Mouse (Mus musculus) intestine, embryonic 16.5 days (tissue): ENCODE measurements around the gene Ndrg2. TPM values are rescaled to one million over a fixed set of nuclear protein-coding genes. Genes with fewer than 3 reads are reported as not detected.
"Not testable (repeated sequence)": the region's sequence is repeated elsewhere in the genome, so short reads cannot be mapped to it uniquely, and the experiment has no call there.

ENCODE experiments used
- ATAC-seq: fragments of 200-750 bp; cut with Nextera tagmentation; 2 replicates; pipeline ENCODE4 v1.8.0; 2017; ENCODE audit warnings: moderate TSS enrichment, moderate library complexity
- H3K27ac ChIP-seq: fragments of 300-500 bp; sonication (generic); 2 replicates; pipeline ENCODE4 v1.5.1; 2014; ENCODE audit warnings: mild to moderate bottlenecking, low read length
- H3K27me3 ChIP-seq: fragments of 300-500 bp; sonication (generic); replicated peaks from 2 replicates; pipeline ENCODE4 v1.6.1; 2014; ENCODE audit warnings: low read length, control low read depth, mixed read lengths; ENCODE audit not compliant: control insufficient read depth, insufficient read depth
- H3K36me3 ChIP-seq: fragments of 300-500 bp; sonication (generic); 2 replicates; pipeline ENCODE4 v1.6.1; 2014; ENCODE audit warnings: low read length, control low read depth; ENCODE audit not compliant: control insufficient read depth, insufficient read depth
- H3K4me1 ChIP-seq: fragments of 300-500 bp; sonication (generic); 2 replicates; pipeline ENCODE4 v1.6.1; 2014; ENCODE audit warnings: low read length, control low read depth, mixed read lengths; ENCODE audit not compliant: control insufficient read depth, insufficient read depth
- H3K4me2 ChIP-seq: fragments of 300-500 bp; sonication (generic); 2 replicates; pipeline ENCODE4 v1.6.1; 2014; ENCODE audit warnings: low read depth, low read length, control low read depth
- H3K4me3 ChIP-seq: fragments of 300-500 bp; sonication (generic); 2 replicates; pipeline ENCODE4 v1.5.1; 2014; ENCODE audit warnings: mild to moderate bottlenecking, low read length
- H3K9ac ChIP-seq: fragments of 300-500 bp; sonication (generic); 2 replicates; pipeline ENCODE4 v1.6.1; 2014; ENCODE audit warnings: low read depth, low read length
- H3K9me3 ChIP-seq: fragments of 300-500 bp; sonication (generic); 2 replicates; pipeline ENCODE4 v1.6.1; 2016; ENCODE audit warnings: low read length, control low read depth; ENCODE audit not compliant: control insufficient read depth
- WGBS: fragments of 180-500 bp; shearing (Covaris S2); extraction: QIAGEN DNeasy Blood & Tissue Kit; methylation state at CpG from one replicate; pipeline ENCODE4 v1.1.7; 2014; 5-methylcytosine and 5-hydroxymethylcytosine counted together
- polyA plus RNA-seq: library from polyadenylated mRNA; unstranded; fragments of >200 nt; fragmentation: Nextera tagmentation; extraction: Ambion mirVana; gene quantifications from 2 replicates; pipeline ENCODE4 v1.2.1, GENCODE M21; 2015

Gene Ndrg2
- polyA plus RNA-seq, 1 experiment from 2014 or later, result 64.2 TPM

- Histone ChIP-seq H3K4me1 (peaks cover 8% of the 10 kb centered on the region; the same call in 1 of the 2 replicates), H3K36me3 (peaks cover 17% of the 10 kb centered on the region), H3K27me3 (no peaks in the 10 kb centered on the region), H3K9me3 (no peaks in the 10 kb centered on the region), H3K9ac (peak within 1 kb of the TSS; percentile 77), H3K4me3 (peak within 1 kb of the TSS; percentile 71), H3K4me2 (peak within 1 kb of the TSS; percentile 65), H3K27ac (peak within 1 kb of the TSS; percentile 80)
- under 1% methylated on average over 43 of the region's 43 CpGs for WGBS
- peak; percentile 99 for ATAC-seq
Measured at GRCm38 (mm10) chr14:51884598-51885331, 29.2 kb downstream of the Ndrg2 start, which contains the start of gene Mettl17. Gene Mettl17, plus strand, starts transcription at chr14:51884842.

GRCm38 (mm10) chr14:51884031-51884544 lies 29.9 kb downstream of the Ndrg2 start:
- Histone ChIP-seq H3K27ac (peak overlapping the region; percentile 62), H3K4me2 (peak overlapping the region; percentile 56), H3K9me3 (no peaks in the 10 kb centered on the region), H3K4me1 (peaks cover 8% of the 10 kb centered on the region; the same call in 1 of the 2 replicates), H3K36me3 (peaks cover 11% of the 10 kb centered on the region), H3K27me3 (no peaks in the 10 kb centered on the region), H3K9ac (peak overlapping the region; percentile 77), H3K4me3 (peak overlapping the region; percentile 71)
- 1% methylated on average over 14 of the region's 14 CpGs for WGBS
- peak; percentile 55 for ATAC-seq

- Histone ChIP-seq H3K27me3 (no peaks in the 10 kb centered on the region), H3K4me3 (peak overlapping the region; percentile 71), H3K4me2 (peak overlapping the region; percentile 56), H3K27ac (peak overlapping the region; percentile 62; the same call in 1 of the 2 replicates), H3K36me3 (peaks cover 11% of the 10 kb centered on the region), H3K9ac (no peak overlapping the region; the same call in 1 of the 2 replicates), H3K9me3 (no peaks in the 10 kb centered on the region), H3K4me1 (peaks cover 8% of the 10 kb centered on the region; the same call in 1 of the 2 replicates)
- WGBS, result under 1% methylated on average over 4 of the region's 4 CpGs
- peak; percentile 33 for ATAC-seq
Measured at GRCm38 (mm10) chr14:51883527-51884030, 30.4 kb downstream of the Ndrg2 start.

DNA sequence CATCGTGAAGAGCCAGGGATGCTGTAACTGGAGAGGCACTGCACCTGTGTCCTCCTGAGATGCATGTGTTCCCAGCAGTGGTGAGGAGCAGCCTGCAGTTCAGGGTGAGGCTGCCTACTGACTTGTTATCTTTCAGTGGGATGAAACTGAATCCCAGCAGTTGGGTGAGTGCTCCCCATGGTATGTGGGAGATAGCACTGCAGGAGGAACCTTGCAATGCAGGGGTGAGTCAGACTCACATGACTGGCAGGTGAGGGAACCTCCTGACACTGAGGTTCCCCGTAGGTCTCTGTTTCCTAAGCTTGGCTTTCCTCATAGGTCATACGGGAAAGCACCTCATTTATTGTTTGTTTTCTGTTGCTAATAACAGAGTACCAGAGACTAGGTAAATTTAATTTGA lies 36.4 kb downstream of the Ndrg2 start:
- no peak overlapping the region for H3K9ac ChIP-seq
- no peaks in the 10 kb centered on the region for H3K4me1 ChIP-seq
- peak; percentile 65 for ATAC-seq

GRCm38 (mm10) chr14:51871741-51872140 lies 42.2 kb downstream of the Ndrg2 start:
- no peaks in the 10 kb centered on the region for H3K36me3 ChIP-seq
- no peak for ATAC-seq
- no peak overlapping the region for H3K4me2 ChIP-seq
- H3K4me3 ChIP-seq, result no peak overlapping the region
- no peak overlapping the region for H3K9ac ChIP-seq
- H3K4me1 ChIP-seq, result no peaks in the 10 kb centered on the region
- no peak overlapping the region for H3K27ac ChIP-seq
- no peaks in the 10 kb centered on the region for H3K27me3 ChIP-seq
- no peaks in the 10 kb centered on the region for H3K9me3 ChIP-seq
- WGBS, result 75% methylated on average over 9 of the region's 9 CpGs

More for the DNA sequence above, 36.4 kb downstream of the Ndrg2 start:
- Histone ChIP-seq H3K9me3 (no peaks in the 10 kb centered on the region), H3K36me3 (no peaks in the 10 kb centered on the region), H3K27ac (no peak overlapping the region), H3K4me2 (no peak overlapping the region), H3K27me3 (no peaks in the 10 kb centered on the region), H3K4me3 (no peak overlapping the region)
- WGBS, result 57% methylated on average over 3 of the region's 3 CpGs

GRCm38 (mm10) chr14:51870756-51871155 lies 43.2 kb downstream of the Ndrg2 start:
- H3K9ac ChIP-seq, result no peak overlapping the region
- no peaks in the 10 kb centered on the region for H3K4me1 ChIP-seq
- H3K4me2 ChIP-seq, result no peak overlapping the region
- WGBS, result 77% methylated on average over 2 of the region's 2 CpGs
- no peak for ATAC-seq
- H3K4me3 ChIP-seq, result no peak overlapping the region
- no peaks in the 10 kb centered on the region for H3K9me3 ChIP-seq
- H3K36me3 ChIP-seq, result no peaks in the 10 kb centered on the region
- no peak overlapping the region for H3K27ac ChIP-seq
- no peaks in the 10 kb centered on the region for H3K27me3 ChIP-seq

DNA sequence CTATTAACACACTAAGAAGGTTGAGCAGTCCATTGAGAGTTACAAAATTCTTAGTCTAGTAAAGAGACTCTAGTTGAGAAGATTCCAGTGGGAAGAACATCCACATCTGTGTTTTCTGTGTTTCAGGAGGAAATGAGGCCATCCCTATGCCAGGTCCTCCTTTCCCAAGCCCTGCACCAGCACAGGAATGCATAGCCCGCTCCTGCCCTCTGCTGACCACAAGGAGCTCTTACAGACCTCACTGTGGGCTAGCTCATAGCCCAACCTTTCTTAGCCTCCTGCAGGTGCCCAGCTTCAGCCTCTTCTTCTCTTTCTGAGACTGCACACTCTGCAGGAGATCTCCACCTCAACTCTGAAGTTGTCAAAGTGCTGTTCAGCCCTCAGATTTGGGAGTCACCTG lies 50.4 kb downstream of the Ndrg2 start:
- not testable (repeated sequence) for H3K9me3 ChIP-seq, ATAC-seq

DNA sequence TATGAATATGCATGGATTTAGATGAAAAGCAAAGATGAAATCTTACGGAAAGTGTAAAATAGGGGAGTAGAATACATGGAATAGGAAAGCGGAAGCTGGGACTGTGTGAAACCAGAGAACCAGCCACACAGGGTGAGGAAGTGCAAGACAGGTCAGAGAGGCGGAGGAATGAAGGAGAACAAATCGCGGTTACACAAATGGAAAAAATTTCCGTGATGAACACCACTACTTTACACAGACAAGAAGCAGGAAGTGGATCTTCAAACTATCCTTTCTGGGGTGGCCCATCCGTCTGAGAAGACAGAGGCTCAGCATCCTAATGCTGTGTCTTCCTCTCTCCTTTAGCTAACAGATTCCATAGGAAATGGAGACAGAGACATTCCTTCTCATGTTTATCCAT lies 58.7 kb downstream of the Ndrg2 start:
- not testable (repeated sequence) for H3K4me1 ChIP-seq, H3K27me3 ChIP-seq, H3K4me2 ChIP-seq, H3K36me3 ChIP-seq, H3K27ac ChIP-seq, ATAC-seq, H3K9me3 ChIP-seq, H3K4me3 ChIP-seq, H3K9ac ChIP-seq
- WGBS, result 75% methylated on average over 7 of the region's 7 CpGs

More for the DNA sequence above, 50.4 kb downstream of the Ndrg2 start:
- not testable (repeated sequence) for H3K4me1 ChIP-seq, H3K9ac ChIP-seq, H3K4me3 ChIP-seq, H3K27me3 ChIP-seq, H3K4me2 ChIP-seq, H3K36me3 ChIP-seq, H3K27ac ChIP-seq
- WGBS, result 5% methylated on average over 1 of the region's 1 CpGs
